Mouse (Mus musculus) stomach, embryonic 14.5 days (tissue): ENCODE measurements at regions not wholly inside any gene's neighbourhood (a gene's known extent, or its start where the extent isn't known, plus 50 kb on each side); places are given as distances from the start of the nearest gene placed in this dataset.

Source experiments
- ATAC-seq: fragments of 200-750 bp; cut with Nextera tagmentation; 2 replicates; pipeline ENCODE4 v1.8.0; 2017; ENCODE audit warnings: low read depth, moderate TSS enrichment; ENCODE audit not compliant: insufficient number of reproducible peaks, insufficient read depth, low FRiP score
- H3K27ac ChIP-seq: fragments of 300-500 bp; sonication (generic); 2 replicates; pipeline ENCODE4 v1.5.1; 2014; ENCODE audit warnings: mild to moderate bottlenecking, low read length, moderate library complexity, mixed read lengths
- H3K27me3 ChIP-seq: fragments of 300-500 bp; sonication (generic); 2 replicates; pipeline ENCODE4 v1.6.1; 2014; ENCODE audit warnings: low read length, control low read depth, mixed read lengths; ENCODE audit not compliant: control insufficient read depth, insufficient read depth
- H3K36me3 ChIP-seq: fragments of 300-500 bp; sonication (generic); 2 replicates; pipeline ENCODE4 v1.6.1; 2014; ENCODE audit warnings: mild to moderate bottlenecking, control low read depth, low read length, moderate library complexity, mixed read lengths; ENCODE audit not compliant: control insufficient read depth, insufficient read depth
- H3K4me1 ChIP-seq: fragments of 300-500 bp; sonication (generic); 2 replicates; pipeline ENCODE4 v1.6.1; 2014; ENCODE audit warnings: low read length, control low read depth, mixed read lengths; ENCODE audit not compliant: control insufficient read depth, insufficient read depth
- H3K4me2 ChIP-seq: fragments of 300-500 bp; sonication (generic); replicated peaks from 2 replicates; pipeline ENCODE4 v1.6.1; 2014; ENCODE audit warnings: low read depth, low read length, control low read depth
- H3K4me3 ChIP-seq: fragments of 300-500 bp; sonication (generic); 2 replicates; pipeline ENCODE4 v1.5.1; 2014; ENCODE audit warnings: low read depth, low read length, control low read depth
- H3K9ac ChIP-seq: fragments of 300-500 bp; sonication (generic); replicated peaks from 2 replicates; pipeline ENCODE4 v1.6.1; 2014; ENCODE audit warnings: low read depth, mild to moderate bottlenecking, control low read depth, low read length, moderate library complexity, mixed read lengths
- H3K9me3 ChIP-seq: fragments of 300-500 bp; sonication (generic); 2 replicates; pipeline ENCODE4 v1.6.1; 2016; ENCODE audit warnings: low read depth, low read length, control low read depth; ENCODE audit not compliant: control insufficient read depth
- WGBS: fragments of 180-500 bp; shearing (Covaris S2); extraction: QIAGEN DNeasy Blood & Tissue Kit; methylation state at CpG from one replicate; pipeline ENCODE4 v1.1.7; 2014; 5-methylcytosine and 5-hydroxymethylcytosine counted together

GRCm38 (mm10) chr2:106571913-106572312 is 121.2 kb upstream of the Mpped2 start:
- Histone ChIP-seq H3K9ac (no peak overlapping the region), H3K4me1 (no peaks in the 10 kb centered on the region), H3K9me3 (no peaks in the 10 kb centered on the region; the same call in 1 of the 2 replicates), H3K4me2 (no peak overlapping the region), H3K4me3 (no peak overlapping the region), H3K27me3 (no peaks in the 10 kb centered on the region), H3K27ac (no peak overlapping the region), H3K36me3 (no peaks in the 10 kb centered on the region)
- 48% methylated on average over 2 of the region's 2 CpGs for WGBS
- ATAC-seq = no peak

- peaks cover 7% of the 10 kb centered on the region; the same call in 1 of the 2 replicates for H3K4me1 ChIP-seq
- no peaks in the 10 kb centered on the region for H3K36me3 ChIP-seq
- H3K27ac ChIP-seq = no peak overlapping the region
- H3K4me2 ChIP-seq = no peak overlapping the region
- no peak overlapping the region for H3K9ac ChIP-seq
- H3K9me3 ChIP-seq = no peaks in the 10 kb centered on the region; the same call in 1 of the 2 replicates
- WGBS = 28% methylated on average over 4 of the region's 4 CpGs
- H3K4me3 ChIP-seq = no peak overlapping the region
- ATAC-seq = no peak
- no peaks in the 10 kb centered on the region for H3K27me3 ChIP-seq
These were observed 116.2 kb upstream of the Mpped2 start for GRCm38 (mm10) chr2:106576746-106577323.

- no peaks in the 10 kb centered on the region for H3K9me3 ChIP-seq
- WGBS = 63% methylated on average over 1 of the region's 1 CpGs
- no peak overlapping the region for H3K4me3 ChIP-seq
- H3K9ac ChIP-seq = no peak overlapping the region
- no peaks in the 10 kb centered on the region for H3K36me3 ChIP-seq
- no peak overlapping the region for H3K27ac ChIP-seq
- no peaks in the 10 kb centered on the region for H3K27me3 ChIP-seq
- no peak overlapping the region for H3K4me2 ChIP-seq
- H3K4me1 ChIP-seq = peaks cover 7% of the 10 kb centered on the region; the same call in 1 of the 2 replicates
- no peak for ATAC-seq
These were observed 115.0 kb upstream of the Mpped2 start for GRCm38 (mm10) chr2:106578062-106578461.

- no peaks in the 10 kb centered on the region for H3K36me3 ChIP-seq
- WGBS = 30% methylated on average over 5 of the region's 5 CpGs
- H3K27me3 ChIP-seq = no peaks in the 10 kb centered on the region
- no peaks in the 10 kb centered on the region for H3K9me3 ChIP-seq
- H3K27ac ChIP-seq = no peak overlapping the region; the same call in 1 of the 2 replicates
- no peak overlapping the region for H3K4me2 ChIP-seq
- H3K4me3 ChIP-seq = no peak overlapping the region
- H3K4me1 ChIP-seq = peaks cover 7% of the 10 kb centered on the region; the same call in 1 of the 2 replicates
- no peak for ATAC-seq
- no peak overlapping the region for H3K9ac ChIP-seq
These were observed 112.4 kb upstream of the Mpped2 start for GRCm38 (mm10) chr2:106580663-106581062.

GRCm38 (mm10) chr2:106621251-106621650 is 71.8 kb upstream of the Mpped2 start:
- H3K9ac ChIP-seq = no peak overlapping the region
- ATAC-seq = no peak
- no peak overlapping the region for H3K4me3 ChIP-seq
- no peak overlapping the region for H3K4me2 ChIP-seq
- H3K4me1 ChIP-seq = no peaks in the 10 kb centered on the region
- WGBS = 82% methylated on average over 3 of the region's 3 CpGs
- no peaks in the 10 kb centered on the region for H3K27me3 ChIP-seq
- no peaks in the 10 kb centered on the region for H3K36me3 ChIP-seq
- no peaks in the 10 kb centered on the region for H3K9me3 ChIP-seq
- no peak overlapping the region for H3K27ac ChIP-seq

- no peaks in the 10 kb centered on the region for H3K9me3 ChIP-seq
- no peak overlapping the region for H3K27ac ChIP-seq
- H3K4me3 ChIP-seq = no peak overlapping the region
- no peak overlapping the region for H3K9ac ChIP-seq
- 77% methylated on average over 5 of the region's 5 CpGs for WGBS
- H3K36me3 ChIP-seq = no peaks in the 10 kb centered on the region
- no peak for ATAC-seq
- H3K27me3 ChIP-seq = no peaks in the 10 kb centered on the region
- H3K4me1 ChIP-seq = no peaks in the 10 kb centered on the region
- H3K4me2 ChIP-seq = no peak overlapping the region
These were observed 70.7 kb upstream of the Mpped2 start for GRCm38 (mm10) chr2:106622326-106622725.

- Histone ChIP-seq H3K36me3 (no peaks in the 10 kb centered on the region), H3K27me3 (no peaks in the 10 kb centered on the region), H3K4me2 (no peak overlapping the region), H3K4me1 (no peaks in the 10 kb centered on the region), H3K9ac (no peak overlapping the region), H3K27ac (no peak overlapping the region), H3K9me3 (no peaks in the 10 kb centered on the region), H3K4me3 (no peak overlapping the region)
- 87% methylated on average over 2 of the region's 2 CpGs for WGBS
- ATAC-seq = no peak
These were observed 69.4 kb upstream of the Mpped2 start for GRCm38 (mm10) chr2:106623680-106624079.

- WGBS = 86% methylated on average over 8 of the region's 8 CpGs
- Histone ChIP-seq H3K27me3 (no peaks in the 10 kb centered on the region), H3K9me3 (no peaks in the 10 kb centered on the region), H3K36me3 (no peaks in the 10 kb centered on the region), H3K9ac (no peak overlapping the region), H3K27ac (no peak overlapping the region), H3K4me1 (no peaks in the 10 kb centered on the region), H3K4me3 (no peak overlapping the region), H3K4me2 (no peak overlapping the region)
- no peak for ATAC-seq
These were observed 61.1 kb upstream of the Mpped2 start for GRCm38 (mm10) chr2:106631986-106632385.
